Mouse (Mus musculus) cerebellum, postnatal 4 days (tissue): ENCODE measurements around the gene Spata25.
"Not testable (repeated sequence)": the region's sequence is repeated elsewhere in the genome, so short reads cannot be mapped to it uniquely, and the experiment has no call there.

Source experiments
- DNase-seq, 2 experiments: peaks; one replicate each; pipeline ENCODE4 v3.0.0; 2022; ENCODE audit warnings: low spot score in 2 of 2, mixed read lengths in 1 of 2

Spata25 gene

GRCm38 (mm10) chr2:164855572-164855971 is 27.2 kb upstream of the Spata25 start:
- DNase-seq: not testable (repeated sequence)

- DNase-seq: no peak
Measured at GRCm38 (mm10) chr2:164850061-164850460, 21.7 kb upstream of the Spata25 start.

- no peak for DNase-seq
Measured at GRCm38 (mm10) chr2:164845782-164846181, 17.4 kb upstream of the Spata25 start.

- no peak for DNase-seq
Measured at GRCm38 (mm10) chr2:164835164-164835563, 6.8 kb upstream of the Spata25 start.

- DNase-seq: no peak
Measured at GRCm38 (mm10) chr2:164834531-164834930, 6.2 kb upstream of the Spata25 start.

- DNase-seq: peak; percentile 76 to 90
Measured at GRCm38 (mm10) chr2:164833314-164833959, 5.1 kb upstream of the Spata25 start, which contains the start of gene Neurl2. Gene Neurl2 (minus strand): TSS chr2:164833456.

- DNase-seq: peak; percentile 60 to 67
Measured at GRCm38 (mm10) chr2:164832748-164833301, 4.5 kb upstream of the Spata25 start, which contains the start of gene Ctsa. Gene Ctsa (plus strand): TSS chr2:164832873.

GRCm38 (mm10) chr2:164832032-164832747 is 3.9 kb upstream of the Spata25 start:
- peak in 1 of 2 experiments; percentile 39 for DNase-seq

GRCm38 (mm10) chr2:164831029-164831428 is 2.7 kb upstream of the Spata25 start:
- no peak for DNase-seq

GRCm38 (mm10) chr2:164829090-164829489 is 753 bp upstream of the Spata25 start:
- no peak for DNase-seq

- no peak for DNase-seq
Measured at GRCm38 (mm10) chr2:164827146-164827850, 1.0 kb downstream of the Spata25 start.

- no peak for DNase-seq
Measured at GRCm38 (mm10) chr2:164825521-164825920, 2.8 kb downstream of the Spata25 start.

GRCm38 (mm10) chr2:164823969-164824368 is 4.4 kb downstream of the Spata25 start:
- DNase-seq: no peak

- no peak for DNase-seq
Measured at GRCm38 (mm10) chr2:164823181-164823585, 5.2 kb downstream of the Spata25 start.

GRCm38 (mm10) chr2:164822636-164823165 is 5.6 kb downstream of the Spata25 start, which contains the start of gene Zswim1:
Gene Zswim1 (plus strand): TSS chr2:164822686.
- DNase-seq: peak; percentile 100

- DNase-seq: no peak
Measured at GRCm38 (mm10) chr2:164821060-164821459, 7.3 kb downstream of the Spata25 start.

- DNase-seq: no peak
Measured at GRCm38 (mm10) chr2:164817703-164818102, 10.6 kb downstream of the Spata25 start.

GRCm38 (mm10) chr2:164817206-164817605 is 11.1 kb downstream of the Spata25 start:
- DNase-seq: no peak

GRCm38 (mm10) chr2:164815821-164816220 is 12.5 kb downstream of the Spata25 start:
- DNase-seq: no peak

- no peak for DNase-seq
Measured at GRCm38 (mm10) chr2:164815348-164815747, 13.0 kb downstream of the Spata25 start.

- DNase-seq: no peak
Measured at GRCm38 (mm10) chr2:164813557-164813956, 14.8 kb downstream of the Spata25 start.

GRCm38 (mm10) chr2:164806614-164807013 is 21.7 kb downstream of the Spata25 start:
- DNase-seq: no peak
